Mouse (Mus musculus) spleen, adult 2 months (tissue): ENCODE measurements at regions not wholly inside any gene's neighbourhood (a gene's known extent, or its start where the extent isn't known, plus 50 kb on each side); places are given as distances from the start of the nearest gene placed in this dataset.

Experiments
- CTCF ChIP-seq: fragments of 200-500 bp; IDR thresholded peaks from 2 replicates; pipeline ENCODE4 v1.5.1; 2011; ENCODE audit warnings: mild to moderate bottlenecking, inconsistent platforms; ENCODE audit not compliant: insufficient read depth, insufficient read length, insufficient replicate concordance; ENCODE audit errors: extremely low read depth
- POLR2A ChIP-seq: fragments of 200-500 bp; IDR thresholded peaks from 2 replicates; pipeline ENCODE4 v1.6.1; 2011; ENCODE audit warnings: low read depth, low read length, inconsistent platforms

- TF ChIP-seq CTCF (no peak), POLR2A (no peak)
Observed at GRCm38 (mm10) chr8:125352276-125352675, 217.3 kb downstream of the Sipa1l2 start.
